Mouse (Mus musculus): ENCODE data around the gene Vmn1r167.
"Not testable (repeated sequence)": the region's sequence is repeated elsewhere in the genome, so short reads cannot be mapped to it uniquely, and the experiment has no call there.

Vmn1r167 gene

DNA sequence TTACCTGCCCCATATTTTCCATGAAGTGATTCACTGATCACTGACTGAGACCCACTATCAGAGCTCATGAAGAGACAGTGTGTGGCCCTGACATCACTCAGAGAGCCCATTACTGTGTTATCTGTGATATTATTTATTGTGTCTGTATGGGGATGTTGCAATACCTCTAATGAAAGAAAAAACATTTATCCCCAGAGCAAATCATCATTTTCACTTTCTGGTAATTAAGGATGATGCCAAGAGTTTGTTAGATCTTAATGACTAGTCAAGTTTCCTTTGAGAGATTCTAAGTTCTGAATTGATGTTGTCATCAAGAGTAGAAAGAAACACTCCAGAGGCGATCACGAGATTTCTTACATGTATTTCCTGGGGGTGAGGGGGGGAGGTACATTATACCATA, at the start of gene Vmn1r167:
Vmn1r167 (minus strand) TSS at position 101 of the 400 bp plus-strand sequence.
- DNase-seq, result not testable (repeated sequence)

GRCm38 (mm10) chr7:23539432-23539831, 32.4 kb upstream of the Vmn1r167 start, which contains the start of gene Vmn1r168:
Gene Vmn1r168, plus strand, starts transcription at chr7:23539732.
- not testable (repeated sequence) for DNase-seq

DNA sequence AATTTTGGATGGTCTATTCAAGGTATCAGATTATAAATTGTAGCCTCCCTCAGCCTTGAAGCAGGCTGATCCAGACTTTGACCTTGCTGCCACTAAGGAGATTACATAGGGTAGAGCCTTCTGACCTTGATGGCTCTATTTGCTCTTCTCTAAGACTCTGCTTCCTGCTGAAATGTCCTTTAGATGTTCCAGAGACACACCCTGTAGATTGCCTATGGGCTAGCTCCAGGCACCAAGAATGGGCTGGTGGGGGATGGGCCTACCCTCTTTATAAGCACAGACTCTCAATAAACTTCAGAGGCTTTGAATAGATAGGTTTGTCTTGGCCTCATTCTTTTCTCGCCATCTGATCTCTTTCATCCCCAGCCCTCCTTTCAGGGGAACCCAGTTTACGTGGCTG, 34.1 kb downstream of the Vmn1r167 start:
- not testable (repeated sequence) for DNase-seq

DNA sequence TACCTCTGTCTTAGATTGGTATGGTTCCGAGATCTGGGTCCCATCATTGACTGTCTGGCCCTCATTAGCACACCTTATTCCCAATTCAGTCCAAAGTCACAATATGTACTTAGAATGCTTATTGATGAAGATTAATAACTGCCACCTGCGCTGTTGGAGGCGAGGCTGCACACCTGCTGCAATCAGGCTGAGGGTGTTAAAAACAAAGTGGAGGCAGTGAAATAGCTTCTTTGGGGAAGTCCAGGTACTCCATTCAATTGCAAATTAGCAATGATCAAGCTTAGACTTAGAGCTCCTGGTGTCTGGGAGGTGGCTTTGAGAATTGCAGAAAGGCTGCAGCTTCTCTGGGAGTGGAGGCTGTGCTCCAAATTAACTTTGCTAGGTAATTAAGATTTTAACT, 36.2 kb downstream of the Vmn1r167 start:
- not testable (repeated sequence) for DNase-seq

- DNase-seq, result not testable (repeated sequence)
Observed at GRCm38 (mm10) chr7:23470201-23470600, 36.8 kb downstream of the Vmn1r167 start.

Data from lung, postnatal 14 days (tissue).